Mouse (Mus musculus) intestine, postnatal 0 days (tissue): Measurements from ENCODE around the gene Uqcc3. TPM values are rescaled to one million over a fixed set of nuclear protein-coding genes. Genes with fewer than 3 reads are reported as not detected.
"Not testable (repeated sequence)": the region's sequence is repeated elsewhere in the genome, so short reads cannot be mapped to it uniquely, and the experiment has no call there.

Experiments
- ATAC-seq: fragments of 200-750 bp; cut with Nextera tagmentation; 2 replicates; pipeline ENCODE4 v1.8.0; 2017; ENCODE audit warnings: mild to moderate bottlenecking, moderate TSS enrichment, moderate library complexity
- H3K27ac ChIP-seq: fragments of 300-500 bp; sonication (generic); 2 replicates; pipeline ENCODE4 v1.5.1; 2014; ENCODE audit warnings: mild to moderate bottlenecking, low read depth, low read length, moderate library complexity
- H3K27me3 ChIP-seq: fragments of 300-500 bp; sonication (generic); replicated peaks from 2 replicates; pipeline ENCODE4 v1.6.1; 2014; ENCODE audit warnings: low read length, mixed read lengths; ENCODE audit not compliant: control insufficient read depth, insufficient read depth
- H3K36me3 ChIP-seq: fragments of 300-500 bp; sonication (generic); 2 replicates; pipeline ENCODE4 v1.6.1; 2014; ENCODE audit warnings: mild to moderate bottlenecking, moderate library complexity; ENCODE audit not compliant: control insufficient read depth, insufficient read depth
- H3K4me1 ChIP-seq: fragments of 300-500 bp; sonication (generic); replicated peaks from 2 replicates; pipeline ENCODE4 v1.6.1; 2014; ENCODE audit warnings: antibody characterized with exemption, low read length, mixed read lengths; ENCODE audit not compliant: control insufficient read depth, insufficient read depth
- H3K4me2 ChIP-seq: fragments of 300-500 bp; sonication (generic); replicated peaks from 2 replicates; pipeline ENCODE4 v1.6.1; 2014; ENCODE audit warnings: low read depth, mild to moderate bottlenecking, moderate library complexity
- H3K4me3 ChIP-seq: fragments of 300-500 bp; sonication (generic); 2 replicates; pipeline ENCODE4 v1.5.1; 2014; ENCODE audit warnings: low read depth, low read length
- H3K9ac ChIP-seq: fragments of 300-500 bp; sonication (generic); 2 replicates; pipeline ENCODE4 v1.6.1; 2014; ENCODE audit warnings: mild to moderate bottlenecking, low read depth, low read length
- H3K9me3 ChIP-seq: fragments of 300-500 bp; sonication (generic); 2 replicates; pipeline ENCODE4 v1.6.1; 2016; ENCODE audit warnings: mixed run types; ENCODE audit not compliant: control insufficient read depth
- CTCF ChIP-seq: sonication (generic); IDR thresholded peaks from 2 replicates; pipeline ENCODE4 v1.5.1; 2016; ENCODE audit warnings: low read depth, mild to moderate bottlenecking, control low read depth, antibody characterized with exemption, moderate library complexity
- WGBS: fragments of 180-500 bp; shearing (Covaris S2); extraction: QIAGEN DNeasy Blood & Tissue Kit; methylation state at CpG from one replicate; pipeline ENCODE4 v1.1.7; 2014; 5-methylcytosine and 5-hydroxymethylcytosine counted together
- polyA plus RNA-seq: library from polyadenylated mRNA; unstranded; fragments of >200 nt; fragmentation: Nextera tagmentation; extraction: Ambion mirVana; gene quantifications from 2 replicates; pipeline ENCODE4 v1.2.1, GENCODE M21; 2015

The Uqcc3 gene
- polyA plus RNA-seq, 1 experiment from 2014 or later = 65.4 TPM

GRCm38 (mm10) chr19:8875031-8875430 lies 5.7 kb downstream of the Uqcc3 start:
- Histone ChIP-seq H3K4me3 (no peak overlapping the region), H3K9ac (no peak overlapping the region), H3K4me1 (0 out of 2 replicates have a peak, but pooled peaks cover 3% of the 10 kb centered on the region), H3K4me2 (no peak overlapping the region), H3K27ac (no peak overlapping the region; the same call in 1 of the 2 replicates), H3K36me3 (peaks cover 43% of the 10 kb centered on the region), H3K27me3 (no peaks in the 10 kb centered on the region), H3K9me3 (no peaks in the 10 kb centered on the region)
- TF ChIP-seq CTCF = no peak
- ATAC-seq = no peak
- 88% methylated on average over 7 of the region's 7 CpGs for WGBS

- TF ChIP-seq CTCF = no peak
- no peaks in the 10 kb centered on the region for H3K9me3 ChIP-seq
- WGBS = 53% methylated on average over 10 of the region's 10 CpGs
- H3K4me3 ChIP-seq = peak overlapping the region; percentile 80
- H3K4me2 ChIP-seq = peak overlapping the region; percentile 86
- no peaks in the 10 kb centered on the region for H3K27me3 ChIP-seq
- peak overlapping the region; percentile 89 for H3K9ac ChIP-seq
- H3K4me1 ChIP-seq = 0 out of 2 replicates have a peak, but pooled peaks cover 3% of the 10 kb centered on the region
- H3K27ac ChIP-seq = peak overlapping the region; percentile 87
- no peak for ATAC-seq
- peaks cover 41% of the 10 kb centered on the region for H3K36me3 ChIP-seq
These were observed 8.4 kb downstream of the Uqcc3 start for GRCm38 (mm10) chr19:8872266-8872840.

GRCm38 (mm10) chr19:8871267-8872186 lies 9.2 kb downstream of the Uqcc3 start, which contains the start of gene Ubxn1:
Gene Ubxn1, plus strand, starts transcription at chr19:8871496.
- TF ChIP-seq CTCF = no peak
- Histone ChIP-seq H3K27ac (peak within 1 kb of the TSS; percentile 87), H3K4me2 (peak within 1 kb of the TSS; percentile 86), H3K4me1 (0 out of 2 replicates have a peak, but pooled peaks cover 3% of the 10 kb centered on the region), H3K27me3 (no peaks in the 10 kb centered on the region), H3K9me3 (no peaks in the 10 kb centered on the region), H3K4me3 (peak within 1 kb of the TSS; percentile 80), H3K9ac (peak within 1 kb of the TSS; percentile 89), H3K36me3 (peaks cover 32% of the 10 kb centered on the region)
- ATAC-seq = peak; percentile 96
- whole genome bisulfite sequencing = under 1% methylated on average over 59 of the region's 59 CpGs

GRCm38 (mm10) chr19:8870838-8871237 lies 9.9 kb downstream of the Uqcc3 start:
- Histone ChIP-seq H3K36me3 (peaks cover 27% of the 10 kb centered on the region), H3K9me3 (no peaks in the 10 kb centered on the region), H3K27me3 (no peaks in the 10 kb centered on the region), H3K27ac (peak overlapping the region; percentile 87), H3K4me3 (peak overlapping the region; percentile 80), H3K9ac (peak overlapping the region; percentile 89), H3K4me2 (peak overlapping the region; percentile 86), H3K4me1 (0 out of 2 replicates have a peak, but pooled peaks cover 3% of the 10 kb centered on the region)
- no peak for TF ChIP-seq CTCF
- ATAC-seq = peak; percentile 12; the same call in 1 of the 2 replicates
- WGBS = 38% methylated on average over 9 of the region's 9 CpGs

GRCm38 (mm10) chr19:8870381-8870780 lies 10.3 kb downstream of the Uqcc3 start:
- WGBS = 79% methylated on average over 3 of the region's 3 CpGs
- not testable (repeated sequence) for H3K4me1 ChIP-seq, ATAC-seq, H3K9me3 ChIP-seq, H3K27me3 ChIP-seq
- peak overlapping the region; percentile 89; the same call in 1 of the 2 replicates for H3K9ac ChIP-seq
- H3K4me3 ChIP-seq = peak overlapping the region; percentile 80
- peak overlapping the region; percentile 86 for H3K4me2 ChIP-seq
- H3K27ac ChIP-seq = peak overlapping the region; percentile 87; the same call in 1 of the 2 replicates
- peaks cover 22% of the 10 kb centered on the region for H3K36me3 ChIP-seq

- no peaks in the 10 kb centered on the region for H3K4me1 ChIP-seq
- no peak for TF ChIP-seq CTCF
- no peak for ATAC-seq
These were observed 16.5 kb downstream of the Uqcc3 start for GRCm38 (mm10) chr19:8864265-8864664.

More at GRCm38 (mm10) chr19:8864265-8864664, 16.5 kb downstream of the Uqcc3 start:
- Histone ChIP-seq H3K36me3 (no peaks in the 10 kb centered on the region), H3K4me3 (no peak overlapping the region), H3K9me3 (no peaks in the 10 kb centered on the region), H3K9ac (no peak overlapping the region), H3K4me2 (no peak overlapping the region), H3K27ac (no peak overlapping the region), H3K27me3 (no peaks in the 10 kb centered on the region)
- 84% methylated on average over 6 of the region's 6 CpGs for WGBS
